Mouse (Mus musculus) liver, adult 2 months (tissue): ENCODE measurements at regions not wholly inside any gene's neighbourhood (a gene's known extent, or its start where the extent isn't known, plus 50 kb on each side); places are given as distances from the start of the nearest gene placed in this dataset.
"Not testable (repeated sequence)": the region's sequence is repeated elsewhere in the genome, so short reads cannot be mapped to it uniquely, and the experiment has no call there.

Experiments
- DNase-seq: peaks from one replicate; pipeline ENCODE4 v3.0.0-alpha.2; 2011; ENCODE audit warnings: low read depth, low spot score; ENCODE audit errors: extremely low read depth
- H3K27ac ChIP-seq: fragments of 200-500 bp; replicated peaks from 2 replicates; pipeline ENCODE4 v1.5.1; 2012; ENCODE audit warnings: low read depth, mild to moderate bottlenecking, control low read depth, inconsistent platforms, low read length; ENCODE audit not compliant: insufficient read depth
- H3K27me3 ChIP-seq: fragments of 200-500 bp; 2 replicates; pipeline ENCODE4 v1.6.1; 2012; ENCODE audit warnings: mild to moderate bottlenecking, moderate library complexity, low read length, inconsistent platforms; ENCODE audit not compliant: control insufficient read depth, insufficient read depth
- H3K36me3 ChIP-seq: fragments of 200-500 bp; 2 replicates; pipeline ENCODE4 v1.6.1; 2012; ENCODE audit warnings: low read length, inconsistent platforms; ENCODE audit not compliant: control insufficient read depth, insufficient read depth
- H3K4me1 ChIP-seq: fragments of 200-500 bp; 2 replicates; pipeline ENCODE4 v1.6.1; 2011; ENCODE audit warnings: low read length; ENCODE audit not compliant: control insufficient read depth, insufficient read depth
- H3K4me3 ChIP-seq: fragments of 200-500 bp; 2 replicates; pipeline ENCODE4 v1.5.1; 2011; ENCODE audit warnings: low read depth, mild to moderate bottlenecking, control low read depth, low read length, moderate library complexity; ENCODE audit not compliant: insufficient read depth
- H3K79me2 ChIP-seq: fragments of 200-500 bp; 2 replicates; pipeline ENCODE4 v1.6.1; 2012; ENCODE audit warnings: inconsistent platforms, mild to moderate bottlenecking, low read length, moderate library complexity; ENCODE audit not compliant: control insufficient read depth, insufficient read depth
- H3K9ac ChIP-seq: fragments of 200-500 bp; 2 replicates; pipeline ENCODE4 v1.6.1; 2012; ENCODE audit warnings: low read depth, mild to moderate bottlenecking, control low read depth, inconsistent platforms, low read length
- CTCF ChIP-seq: fragments of 200-500 bp; IDR thresholded peaks from 2 replicates; pipeline ENCODE4 v1.5.1; 2011; ENCODE audit warnings: low read depth, low read length, control low read depth
- POLR2A ChIP-seq: fragments of 200-500 bp; IDR thresholded peaks from 2 replicates; pipeline ENCODE4 v1.6.1; 2011; ENCODE audit warnings: low read length, control low read depth; ENCODE audit not compliant: insufficient read depth; ENCODE audit errors: extremely low read depth
- WGBS: fragments of 180-500 bp; shearing (Covaris S2); methylation state at CpG from one replicate; pipeline ENCODE4 v1.1.7; 2018; 5-methylcytosine and 5-hydroxymethylcytosine counted together

DNA sequence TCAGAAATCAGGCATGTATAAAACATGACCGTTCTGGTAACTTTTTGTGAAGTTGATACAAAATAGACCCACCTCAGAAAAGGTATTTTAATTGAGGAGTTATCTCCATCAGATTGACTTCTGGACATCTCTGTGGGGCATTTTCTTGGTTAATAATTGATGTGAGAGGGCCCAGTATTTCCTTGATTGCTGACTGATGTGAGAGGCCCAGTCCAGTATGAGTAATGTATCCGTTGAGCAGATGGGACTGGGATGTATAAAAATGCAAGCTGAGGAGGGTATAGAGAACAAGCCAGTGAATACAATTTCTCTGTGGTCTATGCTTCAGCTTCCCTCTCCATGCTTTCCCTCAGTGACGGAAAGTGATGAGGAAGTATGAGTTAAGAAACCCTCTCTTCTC is 747.0 kb upstream of the Impad1 start:
- H3K4me1 ChIP-seq = no peaks in the 10 kb centered on the region
- no peak overlapping the region for H3K9ac ChIP-seq
- H3K79me2 ChIP-seq = no peaks in the 10 kb centered on the region
- WGBS = 77% methylated on average over 3 of the region's 3 CpGs
- no peak for TF ChIP-seq CTCF
- no peak for TF ChIP-seq POLR2A
- H3K27ac ChIP-seq = no peak overlapping the region
- H3K4me3 ChIP-seq = no peak overlapping the region
- no peak for DNase-seq
- H3K27me3 ChIP-seq = no peaks in the 10 kb centered on the region
- no peaks in the 10 kb centered on the region for H3K36me3 ChIP-seq

DNA sequence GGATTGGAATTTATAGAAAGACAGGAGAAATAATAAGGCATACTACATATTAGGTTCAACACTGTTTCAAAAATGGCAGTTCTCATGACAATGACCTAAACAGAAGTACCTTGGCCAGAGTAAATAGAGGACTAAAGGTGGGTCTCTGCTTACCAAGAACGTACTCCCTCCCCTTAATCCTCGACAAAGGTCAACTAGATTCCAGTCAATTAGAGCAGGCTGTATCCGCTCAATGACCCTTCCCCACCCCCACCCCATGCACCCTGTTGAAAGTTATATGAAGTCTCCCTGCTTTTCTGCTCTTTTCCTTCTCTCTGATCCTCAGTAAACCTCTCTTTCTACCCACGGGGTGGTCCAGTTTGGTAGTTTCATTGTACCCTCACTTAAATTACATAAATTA is 737.3 kb upstream of the Impad1 start:
- Histone ChIP-seq H3K4me3 (no peak overlapping the region), H3K27me3 (no peaks in the 10 kb centered on the region), H3K9ac (no peak overlapping the region), H3K4me1 (no peaks in the 10 kb centered on the region), H3K79me2 (no peaks in the 10 kb centered on the region), H3K36me3 (no peaks in the 10 kb centered on the region), H3K27ac (no peak overlapping the region)
- no peak for TF ChIP-seq CTCF
- TF ChIP-seq POLR2A = no peak
- 58% methylated on average over 4 of the region's 4 CpGs for WGBS
- no peak for DNase-seq

DNA sequence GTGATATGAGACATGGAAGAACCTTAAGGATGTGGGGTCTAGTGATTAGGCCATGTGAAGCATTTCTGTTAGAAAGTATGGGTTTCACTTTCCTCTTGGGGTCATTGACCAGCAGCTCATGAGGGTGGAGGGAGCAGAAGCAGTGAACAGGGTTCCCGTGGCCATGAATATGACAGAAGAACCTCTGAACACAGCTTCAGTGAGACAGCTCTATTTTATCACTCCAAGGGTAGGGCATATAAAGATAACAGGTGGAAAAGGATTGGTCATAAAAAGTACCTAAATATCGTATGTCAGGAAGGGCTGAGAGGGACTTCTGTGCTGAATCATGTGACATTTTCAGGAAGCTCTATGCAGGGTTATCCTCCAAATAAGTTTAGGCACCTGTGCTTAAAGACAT is 725.4 kb upstream of the Impad1 start:
- Histone ChIP-seq H3K79me2 (no peaks in the 10 kb centered on the region), H3K4me3 (no peak overlapping the region), H3K9ac (no peak overlapping the region), H3K27ac (no peak overlapping the region), H3K27me3 (no peaks in the 10 kb centered on the region), H3K36me3 (no peaks in the 10 kb centered on the region), H3K4me1 (no peaks in the 10 kb centered on the region)
- WGBS = 74% methylated on average over 2 of the region's 2 CpGs
- TF ChIP-seq POLR2A (no peak), CTCF (no peak)
- DNase-seq = no peak

DNA sequence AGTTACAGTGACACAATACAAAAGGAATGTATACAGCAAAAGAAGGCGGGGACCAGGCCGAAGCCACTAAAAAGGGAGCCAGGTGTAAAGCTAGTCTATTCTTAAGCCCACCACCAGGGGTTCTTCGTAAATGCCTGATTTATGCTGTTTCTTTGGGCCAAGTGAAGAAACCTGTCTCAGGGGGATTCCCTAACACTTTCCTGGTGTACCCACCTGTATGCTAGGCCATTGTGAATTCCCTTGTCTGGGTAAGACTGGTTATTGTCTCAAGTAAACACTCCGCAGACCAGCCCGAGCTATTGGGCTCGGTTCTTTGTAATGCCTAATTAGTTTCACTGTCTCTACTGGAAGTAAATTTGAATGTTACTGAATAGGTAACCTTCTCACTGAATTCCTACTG is 722.3 kb upstream of the Impad1 start:
- H3K27me3 ChIP-seq, H3K9ac ChIP-seq, H3K4me1 ChIP-seq, H3K27ac ChIP-seq, H3K36me3 ChIP-seq, H3K79me2 ChIP-seq, DNase-seq, H3K4me3 ChIP-seq: not testable (repeated sequence)
- WGBS = 80% methylated on average over 6 of the region's 6 CpGs

DNA sequence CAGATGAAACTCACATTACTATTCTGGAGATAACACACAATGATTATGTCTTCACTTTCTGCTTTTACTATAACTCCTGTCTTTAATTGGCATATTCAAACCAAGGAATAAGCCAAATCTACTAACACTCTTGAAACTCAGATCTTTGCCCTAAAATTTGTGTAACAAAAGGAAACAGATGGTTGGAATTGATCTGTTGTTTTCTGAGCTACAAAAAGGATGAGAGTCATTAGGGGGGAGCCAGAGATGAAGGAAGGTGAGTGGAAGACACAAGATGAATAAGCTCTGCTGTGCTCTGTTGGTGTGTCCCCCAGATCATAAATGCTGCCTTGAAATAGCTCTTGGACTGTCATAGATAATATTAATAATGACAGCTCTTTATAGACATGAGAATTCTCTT is 718.6 kb upstream of the Impad1 start:
- Histone ChIP-seq H3K27me3 (no peaks in the 10 kb centered on the region), H3K4me1 (no peaks in the 10 kb centered on the region), H3K36me3 (no peaks in the 10 kb centered on the region), H3K27ac (no peak overlapping the region), H3K9ac (no peak overlapping the region), H3K4me3 (no peak overlapping the region), H3K79me2 (no peaks in the 10 kb centered on the region)
- no peak for DNase-seq
- TF ChIP-seq POLR2A (no peak), CTCF (no peak)

DNA sequence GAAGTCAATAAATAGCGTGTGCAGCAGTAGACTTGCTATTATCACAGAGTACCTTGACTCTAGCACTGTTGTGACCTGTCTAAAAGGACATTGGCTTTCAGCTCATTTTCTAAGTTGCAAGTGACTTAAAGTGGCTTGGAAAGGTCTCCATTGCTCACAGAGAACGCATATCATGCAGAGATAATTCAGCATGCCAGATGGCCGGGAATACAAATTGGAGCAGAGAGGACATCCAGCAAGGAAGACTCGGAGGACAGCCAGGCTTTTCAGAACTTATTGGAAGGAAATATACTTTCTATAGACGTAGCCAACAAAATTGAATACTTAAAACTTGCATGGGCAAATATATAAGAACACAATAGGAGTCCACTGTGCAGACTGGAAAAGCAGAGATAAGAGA is 716.2 kb upstream of the Impad1 start:
- 77% methylated on average over 5 of the region's 5 CpGs for WGBS
- H3K36me3 ChIP-seq = no peaks in the 10 kb centered on the region
- no peaks in the 10 kb centered on the region for H3K79me2 ChIP-seq
- DNase-seq = no peak
- H3K27me3 ChIP-seq = no peaks in the 10 kb centered on the region
- H3K9ac ChIP-seq = no peak overlapping the region
- no peaks in the 10 kb centered on the region for H3K4me1 ChIP-seq
- no peak overlapping the region for H3K27ac ChIP-seq
- TF ChIP-seq CTCF (no peak), POLR2A (no peak)
- no peak overlapping the region for H3K4me3 ChIP-seq

DNA sequence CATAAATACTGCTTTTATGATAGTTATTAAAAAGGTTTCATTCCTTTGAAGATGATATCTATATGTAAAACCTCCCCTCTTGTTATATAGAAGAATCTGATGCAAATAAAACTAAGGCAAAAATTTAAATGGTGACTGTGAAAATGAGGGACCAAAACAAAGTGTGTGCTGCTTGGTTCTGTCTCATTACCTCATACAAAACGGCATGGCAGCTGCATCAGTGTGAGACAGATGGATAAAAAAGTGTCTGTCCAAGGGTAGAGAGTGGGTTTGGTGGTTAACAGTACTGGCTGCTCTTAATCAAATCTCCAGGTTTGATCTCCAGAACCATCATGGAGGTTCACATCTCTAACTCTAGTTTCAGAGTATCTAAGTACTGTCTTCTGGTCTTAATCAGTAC is 701.9 kb upstream of the Impad1 start:
- TF ChIP-seq CTCF = no peak
- no peak for TF ChIP-seq POLR2A
- Histone ChIP-seq H3K9ac (no peak overlapping the region), H3K4me1 (no peaks in the 10 kb centered on the region), H3K27me3 (no peaks in the 10 kb centered on the region), H3K79me2 (no peaks in the 10 kb centered on the region), H3K36me3 (no peaks in the 10 kb centered on the region), H3K4me3 (no peak overlapping the region), H3K27ac (no peak overlapping the region)
- WGBS = 55% methylated on average over 1 of the region's 1 CpGs
- DNase-seq = no peak
